Mouse (Mus musculus): ENCODE data around the gene Vps18. TPM values are rescaled to one million over a fixed set of nuclear protein-coding genes. Genes with fewer than 3 reads are reported as not detected.

Gene Vps18
- total RNA-seq, 2 experiments from 2014 or later, result 48.4 to 48.9 TPM

DNA sequence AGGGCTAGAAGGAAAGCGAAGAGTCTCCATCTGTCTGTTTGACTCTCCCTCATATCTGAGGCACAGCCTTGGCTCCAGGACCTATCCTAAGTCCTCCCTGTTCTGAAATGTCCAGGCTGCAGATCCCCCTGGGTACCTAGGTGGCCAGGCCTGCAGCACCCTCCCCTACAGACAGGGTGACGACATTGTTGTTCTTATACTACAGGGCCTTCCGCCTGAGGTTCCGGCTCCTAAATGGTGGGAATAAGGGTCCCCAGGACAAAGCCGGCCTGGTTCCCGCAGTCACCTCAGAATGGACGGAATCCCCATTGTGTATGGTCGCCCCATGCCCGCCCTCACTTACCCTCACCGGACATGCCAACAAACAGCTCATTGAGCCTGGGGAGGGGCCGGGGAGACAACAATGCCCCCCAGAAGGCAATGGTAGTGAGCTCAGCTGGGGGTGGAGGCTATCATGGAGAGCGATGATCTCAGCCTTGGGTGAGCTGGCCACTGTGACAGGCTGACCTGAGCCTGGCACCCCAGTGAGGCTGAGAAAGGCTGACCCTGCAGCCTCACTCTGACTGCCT is 26.3 kb downstream of the Vps18 start:
- DNase-seq (ENCODE audit: low spot score in 2 of 2), result no peak
- intact Hi-C loops (cut with DNase I), result no loop called here

DNA sequence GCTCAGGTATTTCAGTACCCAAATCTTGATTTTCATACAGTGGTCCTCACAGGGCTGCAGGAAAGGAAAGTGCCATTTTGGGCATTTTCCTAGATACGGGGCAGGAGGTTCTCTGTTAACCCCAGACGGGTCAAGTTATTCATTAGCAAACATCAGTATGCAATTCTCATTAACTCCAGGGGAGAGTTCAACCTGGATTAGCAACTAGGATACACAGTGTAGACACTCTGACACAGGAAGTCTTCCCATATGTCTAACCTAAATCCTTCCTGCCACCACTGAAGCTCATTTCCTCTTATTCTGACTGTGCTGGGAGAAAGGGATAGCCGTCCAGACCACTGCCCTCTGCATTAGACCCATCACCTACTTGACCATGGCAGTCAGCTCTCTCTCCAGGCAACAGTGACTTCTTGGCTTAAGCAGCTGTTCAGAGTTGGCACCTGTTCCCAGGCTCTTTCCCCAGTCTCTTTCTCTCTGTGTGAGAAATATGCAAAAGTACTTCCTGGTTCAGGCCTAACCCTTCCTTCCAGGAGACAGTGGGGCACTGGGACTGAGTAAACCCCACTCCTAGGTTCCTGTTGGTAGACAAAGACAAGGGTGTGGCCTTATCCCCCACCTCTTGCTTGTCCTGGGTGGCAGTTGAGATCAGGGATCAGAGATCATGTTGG is 29.6 kb downstream of the Vps18 start:
- intact Hi-C loops (cut with DNase I), result no loop called here
- no peak for DNase-seq (ENCODE audit: low spot score in 2 of 2)

DNA sequence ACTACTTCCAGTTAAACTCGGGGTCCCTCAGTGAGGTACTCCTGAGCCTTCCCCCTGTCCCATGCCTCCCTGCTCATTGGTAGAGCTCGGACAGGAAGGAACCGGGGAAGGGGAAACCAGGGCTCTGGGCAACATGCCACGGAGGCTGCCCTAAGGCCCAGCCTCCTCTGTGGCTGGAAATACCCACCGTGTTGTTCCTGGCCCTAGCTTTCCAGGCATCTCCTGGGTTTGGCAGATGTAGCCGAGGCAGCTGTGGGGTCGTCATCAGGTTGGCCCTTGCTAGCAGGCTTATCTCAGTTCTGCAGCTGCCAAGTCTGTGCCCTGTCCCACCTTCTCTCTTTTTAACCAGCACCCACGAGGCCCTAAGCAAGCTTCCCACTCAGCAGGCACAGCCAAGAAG is 32.0 kb downstream of the Vps18 start:
- intact Hi-C loops (cut with DNase I), result no loop called here
- no peak for DNase-seq (ENCODE audit: low spot score in 2 of 2)

DNA sequence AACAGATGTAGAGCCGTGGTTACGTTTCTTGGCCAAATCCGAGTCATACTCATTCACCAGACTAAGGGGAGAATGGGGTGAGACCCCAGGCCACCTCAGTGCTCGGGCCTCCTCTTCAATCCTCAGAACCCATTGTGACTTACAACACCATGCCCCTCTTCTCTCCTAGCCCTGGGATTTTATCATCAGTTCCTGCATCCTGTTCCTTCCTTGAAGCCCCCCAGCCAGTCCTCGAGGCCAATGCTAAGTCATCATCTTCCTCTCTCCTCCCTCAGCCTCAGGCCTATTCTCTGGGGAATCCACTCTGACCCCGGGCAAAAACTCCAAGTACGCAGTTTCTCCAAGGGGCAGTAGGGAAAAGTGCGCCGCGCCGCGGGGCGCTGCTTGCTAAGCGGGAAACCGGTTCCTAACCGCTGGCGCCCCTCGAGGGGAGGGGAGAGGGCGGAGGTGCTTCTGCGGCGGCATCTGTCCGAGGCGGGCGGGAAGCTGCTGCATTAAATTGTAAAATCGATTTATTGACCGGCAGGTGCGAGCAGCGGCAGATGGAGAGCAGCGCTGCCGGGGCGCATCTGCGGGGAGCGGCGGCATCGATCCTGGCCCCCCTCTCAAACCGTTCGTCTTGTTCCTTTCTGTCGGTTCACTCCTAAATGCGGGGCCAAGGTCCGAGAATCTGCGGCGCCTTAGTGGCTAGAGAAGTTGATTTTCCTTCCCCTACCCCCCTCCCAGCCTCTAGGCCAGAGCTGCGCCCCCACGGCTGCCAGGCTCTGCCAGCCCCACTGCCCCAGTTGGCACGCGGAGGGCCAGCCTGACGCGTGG is 33.4 kb downstream of the Vps18 start:
- no peak for DNase-seq (ENCODE audit: low spot score in 2 of 2)
- intact Hi-C loops (cut with DNase I), result no loop called here

DNA sequence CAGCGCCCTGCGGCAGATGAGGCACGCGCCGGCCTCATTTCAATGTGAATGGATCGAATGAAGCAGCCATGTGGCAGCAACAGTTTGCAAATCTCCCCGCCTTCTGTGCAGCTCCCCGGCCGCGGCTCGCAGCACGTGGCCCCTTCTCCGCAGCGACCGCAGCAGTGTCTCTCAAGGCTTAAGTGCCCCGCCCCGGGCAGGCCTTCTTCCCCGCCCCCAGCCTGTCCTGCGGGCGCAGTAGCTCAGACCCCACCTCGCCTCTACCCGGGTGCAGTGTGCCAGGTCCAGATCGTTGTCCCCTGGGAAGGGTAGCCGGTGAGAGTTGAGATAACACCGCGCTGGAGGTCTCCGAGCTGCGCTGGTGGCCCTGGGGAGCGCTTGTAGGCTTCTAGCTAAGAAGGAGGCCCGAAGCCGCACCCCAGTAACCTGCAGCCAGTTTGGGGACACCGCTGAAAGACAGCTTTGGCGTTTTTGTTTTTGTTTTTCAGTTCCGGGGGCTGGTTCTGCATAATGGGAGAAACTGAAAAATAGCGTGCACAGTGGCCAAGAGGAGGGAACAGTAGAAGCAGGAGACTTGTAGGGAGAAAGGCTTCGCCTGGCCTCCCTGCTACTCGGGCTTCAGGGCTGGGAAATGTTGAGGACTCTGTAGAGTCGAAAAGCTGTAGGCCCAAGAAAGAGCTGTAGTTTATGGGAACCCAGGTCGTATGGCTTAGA is 34.2 kb downstream of the Vps18 start:
- intact Hi-C loops (cut with DNase I), result no loop called here
- DNase-seq (ENCODE audit: low spot score in 2 of 2), result peak; percentile 61 to 72

DNA sequence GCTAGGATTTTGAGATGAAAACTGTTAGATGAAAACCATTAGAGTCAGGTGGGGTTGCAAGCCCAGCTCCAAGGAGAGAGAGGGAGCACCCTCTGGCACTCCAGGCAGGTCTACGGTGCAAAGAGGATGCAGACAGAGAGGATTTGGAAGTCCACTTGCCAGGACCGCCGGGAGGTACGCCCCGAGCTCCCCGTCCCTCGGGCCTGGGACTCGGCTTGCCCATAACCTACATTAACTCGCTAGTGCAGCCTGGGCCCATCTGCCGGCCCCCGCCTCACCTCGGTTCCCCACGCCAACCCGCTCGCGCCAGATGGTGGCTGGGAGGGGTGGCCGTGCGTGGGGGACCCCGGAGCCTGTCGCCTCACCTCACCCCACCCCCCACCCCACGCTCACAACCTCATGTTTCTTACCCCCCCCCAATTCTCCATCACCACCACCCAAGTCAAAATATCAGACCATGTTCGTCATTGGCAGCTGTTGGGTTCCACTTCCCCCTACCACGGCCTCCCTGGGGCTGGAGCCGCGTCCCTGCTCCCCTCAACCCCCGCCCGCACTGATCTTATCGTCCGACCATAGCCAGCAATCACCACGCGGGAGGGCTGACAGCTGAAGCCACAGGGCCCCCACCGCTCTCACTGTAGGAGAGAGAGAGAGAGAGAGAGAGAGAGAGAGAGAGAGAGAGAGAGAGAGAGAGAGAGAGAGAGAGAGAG is 35.5 kb downstream of the Vps18 start:
- intact Hi-C loops (cut with DNase I), result no loop called here

DNA sequence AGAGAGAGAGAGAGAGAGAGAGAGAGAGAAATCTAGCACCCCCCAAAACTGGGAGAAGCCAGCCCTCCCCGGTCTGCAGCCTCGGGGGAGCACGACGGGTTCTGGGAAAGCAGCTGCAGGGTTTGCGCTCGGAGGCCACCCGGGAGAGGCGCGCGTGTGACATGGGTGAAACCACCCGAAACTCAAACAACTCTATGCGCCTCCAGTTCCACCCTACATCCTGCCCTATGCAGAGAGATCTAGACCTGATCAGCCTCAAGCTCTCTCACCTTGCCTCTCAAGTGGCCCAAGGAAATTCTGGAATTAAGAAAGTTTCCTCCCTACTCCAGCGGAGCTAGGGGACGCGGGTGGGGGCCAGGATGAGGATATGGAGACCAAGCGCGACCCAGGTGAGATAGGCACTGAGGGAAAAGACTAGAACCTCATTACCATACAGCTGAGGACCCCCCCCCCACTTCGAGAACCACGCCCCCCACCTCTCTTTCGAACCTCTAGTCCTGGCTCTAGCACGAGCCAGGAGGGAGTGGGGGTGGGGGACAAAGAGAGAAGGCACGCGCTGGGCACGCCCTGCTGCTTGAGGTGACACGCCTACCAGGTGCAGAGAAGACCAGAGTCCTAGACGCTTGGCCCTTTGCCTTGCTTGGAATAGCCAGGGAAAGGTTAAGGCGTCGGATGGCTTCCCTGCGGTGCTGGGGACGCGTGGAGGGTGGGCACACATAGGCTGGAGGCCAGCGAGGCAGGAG is 36.2 kb downstream of the Vps18 start:
- intact Hi-C loops (cut with DNase I), result no loop called here

More for the DNA sequence above, 35.5 kb downstream of the Vps18 start:
- DNase-seq (ENCODE audit: low spot score in 2 of 2), result no peak

DNA sequence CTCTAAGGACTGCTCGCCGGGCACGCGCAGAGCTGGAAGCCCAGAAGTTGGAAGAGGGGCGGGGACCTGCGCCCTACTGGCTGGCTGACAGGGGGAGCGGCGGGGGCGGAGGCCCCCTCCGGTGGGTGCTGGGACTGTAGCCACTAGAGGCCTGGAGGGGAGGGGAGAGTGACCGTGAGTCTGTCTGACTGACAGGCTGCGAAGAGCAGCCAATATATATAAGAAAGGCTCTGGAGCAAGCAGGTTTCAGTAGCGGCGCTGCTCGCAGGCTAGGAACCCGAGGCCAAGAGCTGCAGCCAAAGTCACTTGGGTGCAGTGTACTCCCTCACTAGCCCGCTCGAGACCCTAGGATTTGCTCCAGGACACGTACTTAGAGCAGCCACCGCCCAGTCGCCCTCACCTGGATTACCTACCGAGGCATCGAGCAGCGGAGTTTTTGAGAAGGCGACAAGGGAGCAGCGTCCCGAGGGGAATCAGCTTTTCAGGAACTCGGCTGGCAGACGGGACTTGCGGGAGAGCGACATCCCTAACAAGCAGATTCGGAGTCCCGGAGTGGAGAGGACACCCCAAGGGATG is 37.1 kb downstream of the Vps18 start, which contains the start of gene Dll4:
Dll4 (plus strand) TSS at position 217 of the 576 bp plus-strand sequence.
- intact Hi-C loops (cut with DNase I), result no loop called here
- DNase-seq (ENCODE audit: low spot score in 2 of 2), result no peak

More for the DNA sequence above, 36.2 kb downstream of the Vps18 start:
- no peak for DNase-seq (ENCODE audit: low spot score in 2 of 2)

DNA sequence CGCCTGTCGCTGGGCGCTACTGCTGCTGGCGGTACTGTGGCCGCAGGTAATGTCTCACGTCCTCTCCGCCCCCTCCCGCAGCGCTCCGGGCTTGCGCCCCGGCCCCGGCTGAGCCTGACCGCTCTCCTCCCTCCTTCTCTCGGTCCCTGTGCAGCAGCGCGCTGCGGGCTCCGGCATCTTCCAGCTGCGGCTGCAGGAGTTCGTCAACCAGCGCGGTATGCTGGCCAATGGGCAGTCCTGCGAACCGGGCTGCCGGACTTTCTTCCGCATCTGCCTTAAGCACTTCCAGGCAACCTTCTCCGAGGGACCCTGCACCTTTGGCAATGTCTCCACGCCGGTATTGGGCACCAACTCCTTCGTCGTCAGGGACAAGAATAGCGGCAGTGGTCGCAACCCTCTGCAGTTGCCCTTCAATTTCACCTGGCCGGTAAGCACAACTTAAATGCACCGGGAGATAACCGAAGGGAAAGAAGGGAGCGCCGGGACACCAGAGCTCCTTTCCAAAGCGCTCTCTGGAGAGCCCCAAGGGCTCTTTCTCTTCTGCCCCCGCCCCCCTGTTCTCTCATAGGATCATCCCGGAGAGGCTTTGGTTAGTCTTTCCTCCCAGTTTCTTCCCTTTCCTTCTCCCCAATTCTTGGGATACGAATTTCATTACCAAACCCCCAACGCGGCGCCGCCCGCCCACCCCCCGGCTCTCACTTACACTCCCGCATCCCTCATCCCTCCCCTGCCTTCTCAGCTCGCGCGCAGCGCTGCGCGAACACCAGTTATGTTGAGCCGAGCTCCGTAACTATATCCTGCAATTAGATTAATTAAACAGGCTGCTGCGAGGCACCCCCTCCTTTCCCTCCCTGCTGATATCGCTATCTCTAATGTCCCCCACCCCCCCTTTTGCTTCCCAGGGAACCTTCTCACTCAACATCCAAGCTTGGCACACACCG is 37.9 kb downstream of the Vps18 start:
- no peak for DNase-seq (ENCODE audit: low spot score in 2 of 2)
- intact Hi-C loops (cut with DNase I), result loop anchor here (1.0 kb wide), 1 partner anchor 26 kb away; no protein-coding TSS in a partner anchor

DNA sequence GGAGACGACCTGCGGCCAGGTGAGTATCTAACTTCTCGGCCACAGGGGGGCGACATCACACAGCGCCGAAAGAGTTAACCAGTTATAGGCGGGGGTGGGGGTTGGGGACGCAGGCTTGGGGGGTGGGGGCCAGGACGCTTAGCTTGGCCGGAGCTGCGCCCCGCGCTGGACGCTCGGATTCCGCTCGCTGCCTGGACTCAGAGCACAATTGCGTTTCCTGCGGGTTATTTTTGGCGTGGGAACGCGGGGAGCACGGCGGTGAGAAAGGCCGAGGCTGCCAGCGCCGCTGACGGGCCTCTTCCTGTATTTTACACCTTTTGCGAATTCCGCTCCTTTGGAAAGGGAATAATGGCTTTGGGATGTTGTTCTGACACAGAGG is 38.6 kb downstream of the Vps18 start:
- DNase-seq (ENCODE audit: low spot score in 2 of 2), result peak in 1 of 2 experiments; percentile 21
- intact Hi-C loops (cut with DNase I), result loop anchor here (1.0 kb wide), 1 partner anchor 27 kb away; no protein-coding TSS in a partner anchor

DNA sequence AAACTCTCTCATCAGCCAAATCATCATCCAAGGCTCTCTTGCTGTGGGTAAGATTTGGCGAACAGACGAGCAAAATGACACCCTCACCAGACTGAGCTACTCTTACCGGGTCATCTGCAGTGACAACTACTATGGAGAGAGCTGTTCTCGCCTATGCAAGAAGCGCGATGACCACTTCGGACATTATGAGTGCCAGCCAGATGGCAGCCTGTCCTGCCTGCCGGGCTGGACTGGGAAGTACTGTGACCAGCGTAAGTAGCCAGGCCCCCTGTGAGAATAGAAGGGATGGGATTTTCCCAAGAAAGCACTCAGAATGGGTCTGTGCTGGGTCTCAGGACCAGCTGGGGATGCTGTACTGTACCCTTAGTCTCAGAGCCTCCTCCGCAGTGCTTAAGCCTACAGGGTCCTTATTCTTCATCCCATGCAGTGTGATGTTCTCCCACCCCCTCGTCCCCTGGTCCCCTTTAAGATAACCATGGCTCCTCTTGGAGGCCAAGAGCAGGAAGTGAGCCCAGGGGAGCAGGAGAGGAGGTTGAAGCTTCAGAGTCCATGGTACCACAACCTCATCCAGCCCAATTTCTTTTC is 39.5 kb downstream of the Vps18 start:
- DNase-seq (ENCODE audit: low spot score in 2 of 2), result no peak
- intact Hi-C loops (cut with DNase I), result loop anchor here (1.0 kb wide), 1 partner anchor 28 kb away; no protein-coding TSS in a partner anchor

DNA sequence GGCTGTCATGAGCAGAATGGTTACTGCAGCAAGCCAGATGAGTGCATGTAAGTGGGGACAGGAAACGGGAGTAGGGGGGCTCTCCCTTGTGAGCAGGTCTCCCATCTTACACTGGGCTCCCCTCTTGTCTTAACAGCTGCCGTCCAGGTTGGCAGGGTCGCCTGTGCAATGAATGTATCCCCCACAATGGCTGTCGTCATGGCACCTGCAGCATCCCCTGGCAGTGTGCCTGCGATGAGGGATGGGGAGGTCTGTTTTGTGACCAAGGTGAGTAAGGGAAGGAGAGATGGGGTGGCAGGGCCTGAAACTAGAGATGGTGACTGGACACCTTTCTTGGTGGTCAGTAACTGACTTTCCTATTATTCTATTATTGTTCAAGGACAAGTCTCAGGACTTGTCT is 40.0 kb downstream of the Vps18 start:
- intact Hi-C loops (cut with DNase I), result no loop called here
- DNase-seq (ENCODE audit: low spot score in 2 of 2), result no peak

DNA sequence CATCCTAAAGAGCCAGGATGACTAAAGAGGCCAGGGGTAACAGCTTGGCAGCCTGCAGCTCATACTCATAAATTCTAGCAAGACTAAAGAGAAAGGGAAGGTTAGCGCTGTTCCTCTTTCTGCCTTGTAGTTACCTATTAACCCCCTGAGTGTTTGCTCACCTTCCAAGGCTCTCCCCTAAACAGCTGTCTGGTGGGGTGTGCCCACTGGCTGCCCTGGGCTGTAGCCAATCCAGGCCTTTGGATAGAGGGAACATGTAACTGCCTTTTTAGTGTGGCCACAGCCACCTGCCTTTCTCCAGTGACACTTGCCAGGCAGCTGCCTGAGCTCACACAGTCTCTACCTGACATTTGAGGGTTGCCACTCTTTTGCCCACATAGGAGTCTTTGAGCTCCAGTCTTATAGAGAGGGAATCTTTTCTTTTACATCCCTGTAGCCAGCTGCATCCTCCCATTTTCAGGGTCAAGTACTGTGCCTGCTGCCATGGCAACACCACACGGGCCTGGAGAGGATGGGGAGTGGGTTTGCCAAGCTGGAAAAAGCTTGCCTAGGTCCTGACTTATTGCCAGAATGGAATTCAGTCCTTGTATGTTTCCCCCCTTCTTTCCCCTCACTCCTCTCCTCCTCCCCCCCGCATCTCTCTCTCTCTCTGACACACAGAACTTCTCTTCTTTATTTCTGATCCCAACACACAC is 40.7 kb downstream of the Vps18 start:
- DNase-seq (ENCODE audit: low spot score in 2 of 2), result no peak
- intact Hi-C loops (cut with DNase I), result no loop called here

DNA sequence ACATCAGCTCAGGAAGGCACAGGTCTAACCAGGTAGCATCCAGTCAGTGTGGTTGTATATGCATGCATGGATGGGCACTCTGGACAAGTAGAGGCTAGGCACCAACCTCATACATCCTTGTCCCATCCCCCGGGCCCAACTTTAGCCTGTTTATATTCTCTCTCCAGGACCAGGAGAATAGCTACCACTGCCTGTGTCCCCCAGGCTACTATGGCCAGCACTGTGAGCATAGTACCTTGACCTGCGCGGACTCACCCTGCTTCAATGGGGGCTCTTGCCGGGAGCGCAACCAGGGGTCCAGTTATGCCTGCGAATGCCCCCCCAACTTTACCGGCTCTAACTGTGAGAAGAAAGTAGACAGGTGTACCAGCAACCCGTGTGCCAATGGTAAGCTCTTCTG is 42.3 kb downstream of the Vps18 start:
- DNase-seq (ENCODE audit: low spot score in 2 of 2), result no peak
- intact Hi-C loops (cut with DNase I), result no loop called here

DNA sequence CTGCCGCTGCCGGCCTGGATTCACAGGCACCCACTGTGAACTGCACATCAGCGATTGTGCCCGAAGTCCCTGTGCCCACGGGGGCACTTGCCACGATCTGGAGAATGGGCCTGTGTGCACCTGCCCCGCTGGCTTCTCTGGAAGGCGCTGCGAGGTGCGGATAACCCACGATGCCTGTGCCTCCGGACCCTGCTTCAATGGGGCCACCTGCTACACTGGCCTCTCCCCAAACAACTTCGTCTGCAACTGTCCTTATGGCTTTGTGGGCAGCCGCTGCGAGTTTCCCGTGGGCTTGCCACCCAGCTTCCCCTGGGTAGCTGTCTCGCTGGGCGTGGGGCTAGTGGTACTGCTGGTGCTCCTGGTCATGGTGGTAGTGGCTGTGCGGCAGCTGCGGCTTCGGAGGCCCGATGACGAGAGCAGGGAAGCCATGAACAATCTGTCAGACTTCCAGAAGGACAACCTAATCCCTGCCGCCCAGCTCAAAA is 43.7 kb downstream of the Vps18 start:
- DNase-seq (ENCODE audit: low spot score in 2 of 2), result no peak
- intact Hi-C loops (cut with DNase I), result no loop called here

DNA sequence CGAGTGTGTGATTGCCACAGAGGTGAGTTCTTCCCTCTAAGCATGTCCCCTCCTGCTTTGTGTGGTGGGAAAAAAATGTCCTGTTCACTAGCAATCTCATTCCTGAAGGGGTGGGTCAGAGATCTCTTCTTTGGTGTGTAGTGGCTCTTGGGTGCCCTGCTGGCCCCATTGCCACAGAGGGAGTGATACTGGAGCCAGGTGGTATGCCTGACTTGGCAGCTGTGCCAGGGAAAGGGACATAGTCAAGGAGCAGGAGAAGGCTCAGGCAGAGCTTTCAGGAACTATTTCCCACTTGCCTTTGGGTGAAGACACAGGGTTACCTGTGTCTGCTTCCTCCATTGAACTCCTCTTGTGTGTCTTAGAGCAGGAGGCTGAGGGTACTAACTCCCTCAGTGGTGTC is 45.6 kb downstream of the Vps18 start:
- no peak for DNase-seq (ENCODE audit: low spot score in 2 of 2)
- intact Hi-C loops (cut with DNase I), result no loop called here

All from left cerebral cortex, postnatal 25 days (tissue).